In genomic region chr19:4264171-4264780, GRCm38 (mm10) we compare ENCODE assay signal across 16 mouse cellular contexts. TPM values are rescaled to one million over a fixed set of nuclear protein-coding genes. Genes with fewer than 3 reads are reported as not detected.
"Had no signal": no experiment of that assay in that cellular context is flagged by ENCODE, and none has a peak within 500 bp of the region (broad histone marks: within the 10 kb centered on the region; RNA-seq: fewer than 3 reads in every experiment).

No protein-coding gene starts in this region.

- H3K27me3 ChIP-seq: lung, embryonic 15.5 days had no signal

- H3K4me3 ChIP-seq: limb, embryonic 12.5 days; liver, embryonic 13.5 days; lung, embryonic 15.5 days; midbrain, embryonic 13.5 days had no signal

- DNase-seq: kidney, postnatal 36 days; liver; liver, embryonic 13.5 days; liver, postnatal 0 days; thymus, adult 18-20 months; thymus, postnatal 14 days had no signal

- H3K27ac ChIP-seq: limb, embryonic 12.5 days; liver, embryonic 13.5 days; lung, embryonic 15.5 days; midbrain, embryonic 13.5 days had no signal

- H3K9me3 ChIP-seq: limb, embryonic 12.5 days; liver, embryonic 13.5 days; lung, embryonic 15.5 days; midbrain, embryonic 13.5 days had no signal

- H3K36me3 ChIP-seq: limb, embryonic 12.5 days; liver, embryonic 13.5 days; lung, embryonic 15.5 days; midbrain, embryonic 13.5 days had no signal

RNA-seq across cellular contexts. Expression of gene AC109138.7, which starts 50.1 kb away (rescaled TPM):
- total RNA-seq: layer of hippocampus, adult 18-20 months; layer of hippocampus, postnatal 10 days; left cerebral cortex, postnatal 36 days; megakaryocyte progenitor cell, adult 5-6 weeks; midbrain, postnatal 0 days had no signal
- polyA plus RNA-seq: limb, embryonic 12.5 days; liver, embryonic 13.5 days; liver, postnatal 0 days; lung, embryonic 15.5 days; midbrain, embryonic 13.5 days; midbrain, postnatal 0 days; neural tube, embryonic 14.5 days; spleen, adult 2 months had no signal
